Mouse (Mus musculus): Measurements from ENCODE around the gene Adamts12. TPM values are rescaled to one million over a fixed set of nuclear protein-coding genes. Genes with fewer than 3 reads are reported as not detected.

Gene Adamts12
- polyA plus RNA-seq, 1 experiment from 2014 or later, result 0.89 TPM

- WGBS, result 79% methylated on average over 6 of the region's 6 CpGs
- Histone ChIP-seq H3K4me3 (no peak overlapping the region), H3K9me3 (no peaks in the 10 kb centered on the region), H3K27me3 (ENCODE audit: poor library complexity, severe bottlenecking) (no peaks in the 10 kb centered on the region), H3K36me3 (replicated peaks) (no peaks in the 10 kb centered on the region), H3K4me1 (no peaks in the 10 kb centered on the region), H3K27ac (no peak overlapping the region)
- DNase-seq (ENCODE audit: extremely low spot score, low spot score), result no peak
These were observed 63.9 kb downstream of the Adamts12 start for GRCm38 (mm10) chr15:11128457-11128856.

- 85% methylated on average over 5 of the region's 5 CpGs for WGBS
- Histone ChIP-seq H3K4me3 (no peak overlapping the region), H3K4me1 (no peaks in the 10 kb centered on the region), H3K27me3 (ENCODE audit: poor library complexity, severe bottlenecking) (no peaks in the 10 kb centered on the region), H3K27ac (no peak overlapping the region), H3K9me3 (no peaks in the 10 kb centered on the region), H3K36me3 (replicated peaks) (no peaks in the 10 kb centered on the region)
- DNase-seq (ENCODE audit: extremely low spot score, low spot score), result no peak
These were observed 68.3 kb downstream of the Adamts12 start for GRCm38 (mm10) chr15:11132586-11133558.

DNA sequence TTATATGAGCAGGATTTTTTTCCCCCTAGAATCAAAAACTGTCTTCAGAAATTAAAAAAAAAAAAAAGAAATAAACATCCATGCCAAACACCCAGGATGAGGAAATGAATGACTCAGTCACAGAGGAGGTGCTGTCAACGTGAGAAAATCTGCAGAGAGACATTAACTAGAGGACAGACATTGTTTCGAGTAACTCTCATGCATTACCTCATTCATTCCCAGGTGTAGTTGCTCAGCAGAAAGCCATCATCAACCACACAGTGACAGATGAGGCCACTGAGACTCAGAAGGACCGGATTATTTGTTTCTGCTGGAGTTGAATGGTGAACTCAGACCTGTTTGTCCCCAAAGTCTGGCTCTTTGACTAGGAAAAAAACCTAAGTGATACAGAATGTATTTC lies 81.0 kb downstream of the Adamts12 start:
- no peaks in the 10 kb centered on the region for H3K9me3 ChIP-seq
- H3K36me3 ChIP-seq (replicated peaks), result no peaks in the 10 kb centered on the region
- 75% methylated on average over 3 of the region's 3 CpGs for WGBS
- H3K27ac ChIP-seq, result no peak overlapping the region
- no peak overlapping the region for H3K4me3 ChIP-seq
- no peak for DNase-seq (ENCODE audit: extremely low spot score, low spot score)
- no peaks in the 10 kb centered on the region for H3K27me3 ChIP-seq (ENCODE audit: poor library complexity, severe bottlenecking)
- peaks cover 5% of the 10 kb centered on the region; the same call in 1 of the 2 replicates for H3K4me1 ChIP-seq

DNA sequence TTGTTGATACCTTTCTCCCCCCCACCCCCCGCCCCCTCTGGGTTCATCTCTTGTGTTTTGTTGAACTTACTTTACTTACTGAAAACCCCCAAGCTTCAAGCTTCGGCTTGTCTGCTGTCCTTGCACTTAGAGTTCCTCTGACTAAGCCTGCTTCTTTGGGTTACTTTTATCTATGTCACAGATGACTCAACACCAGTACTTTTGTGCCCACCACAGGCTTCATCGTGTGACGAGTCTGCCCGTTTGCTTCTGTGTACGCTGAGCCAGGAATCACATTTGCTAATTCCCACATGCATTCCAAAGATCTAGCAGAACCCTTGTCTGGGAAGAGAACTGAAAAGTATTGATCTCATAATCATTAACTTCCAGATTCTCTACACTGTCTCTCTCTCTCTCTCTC lies 94.8 kb downstream of the Adamts12 start:
- 80% methylated on average over 6 of the region's 6 CpGs for WGBS
- no peaks in the 10 kb centered on the region for H3K4me1 ChIP-seq
- no peak for DNase-seq (ENCODE audit: extremely low spot score, low spot score)

DNA sequence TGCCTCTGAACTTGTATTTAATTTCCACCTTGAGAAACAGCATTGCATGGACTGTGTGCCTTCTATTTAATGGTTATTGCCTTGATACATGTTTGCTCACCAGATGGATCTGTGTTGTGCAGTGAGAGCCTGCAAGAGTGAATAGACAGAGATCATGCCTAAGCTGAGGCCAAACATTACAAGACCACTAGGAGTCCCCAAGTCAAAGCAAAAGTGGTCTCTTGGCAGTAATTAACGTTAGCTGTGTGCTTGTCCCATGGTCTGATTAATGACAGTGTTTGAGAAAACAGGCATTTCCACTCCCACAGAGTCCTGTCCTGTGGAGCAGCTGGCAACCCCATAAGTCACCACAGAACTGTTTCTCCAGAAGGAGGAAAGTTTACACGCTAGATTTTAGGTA lies 96.2 kb downstream of the Adamts12 start:
- DNase-seq (ENCODE audit: extremely low spot score, low spot score), result no peak
- H3K36me3 ChIP-seq (replicated peaks), result no peaks in the 10 kb centered on the region
- no peaks in the 10 kb centered on the region for H3K4me1 ChIP-seq
- no peak overlapping the region for H3K4me3 ChIP-seq
- WGBS, result 70% methylated on average over 2 of the region's 2 CpGs
- H3K27ac ChIP-seq, result no peak overlapping the region
- H3K27me3 ChIP-seq (ENCODE audit: poor library complexity, severe bottlenecking), result no peaks in the 10 kb centered on the region
- no peaks in the 10 kb centered on the region for H3K9me3 ChIP-seq

More for the DNA sequence above, 94.8 kb downstream of the Adamts12 start:
- Histone ChIP-seq H3K27me3 (ENCODE audit: poor library complexity, severe bottlenecking) (no peaks in the 10 kb centered on the region), H3K27ac (no peak overlapping the region), H3K4me3 (no peak overlapping the region), H3K9me3 (no peaks in the 10 kb centered on the region), H3K36me3 (replicated peaks) (no peaks in the 10 kb centered on the region)

DNA sequence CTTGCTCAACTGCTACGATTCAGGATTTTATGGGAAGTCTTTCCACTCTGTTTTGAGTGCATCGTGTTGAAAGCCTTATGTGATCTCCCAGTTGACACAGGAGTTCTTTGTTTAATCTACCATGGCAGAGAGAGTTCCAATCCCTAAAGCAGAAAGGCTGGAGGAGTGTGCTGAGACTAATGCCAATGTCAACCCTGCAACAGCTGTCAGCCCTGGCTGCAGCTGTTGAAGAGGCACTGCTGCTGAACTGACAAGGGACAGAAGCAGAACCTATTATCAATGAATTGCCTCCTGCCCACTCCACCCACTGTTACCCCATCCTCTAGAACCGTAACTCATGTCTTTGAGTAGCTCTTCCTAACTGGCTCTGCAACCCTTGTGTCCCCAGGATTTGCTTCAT lies 101.3 kb downstream of the Adamts12 start:
- no peaks in the 10 kb centered on the region for H3K4me1 ChIP-seq
- no peak for DNase-seq (ENCODE audit: extremely low spot score, low spot score)
- H3K4me3 ChIP-seq, result no peak overlapping the region
- no peak overlapping the region for H3K27ac ChIP-seq
- H3K9me3 ChIP-seq, result no peaks in the 10 kb centered on the region
- H3K36me3 ChIP-seq (replicated peaks), result no peaks in the 10 kb centered on the region
- no peaks in the 10 kb centered on the region for H3K27me3 ChIP-seq (ENCODE audit: poor library complexity, severe bottlenecking)
- 62% methylated on average over 3 of the region's 3 CpGs for WGBS

DNA sequence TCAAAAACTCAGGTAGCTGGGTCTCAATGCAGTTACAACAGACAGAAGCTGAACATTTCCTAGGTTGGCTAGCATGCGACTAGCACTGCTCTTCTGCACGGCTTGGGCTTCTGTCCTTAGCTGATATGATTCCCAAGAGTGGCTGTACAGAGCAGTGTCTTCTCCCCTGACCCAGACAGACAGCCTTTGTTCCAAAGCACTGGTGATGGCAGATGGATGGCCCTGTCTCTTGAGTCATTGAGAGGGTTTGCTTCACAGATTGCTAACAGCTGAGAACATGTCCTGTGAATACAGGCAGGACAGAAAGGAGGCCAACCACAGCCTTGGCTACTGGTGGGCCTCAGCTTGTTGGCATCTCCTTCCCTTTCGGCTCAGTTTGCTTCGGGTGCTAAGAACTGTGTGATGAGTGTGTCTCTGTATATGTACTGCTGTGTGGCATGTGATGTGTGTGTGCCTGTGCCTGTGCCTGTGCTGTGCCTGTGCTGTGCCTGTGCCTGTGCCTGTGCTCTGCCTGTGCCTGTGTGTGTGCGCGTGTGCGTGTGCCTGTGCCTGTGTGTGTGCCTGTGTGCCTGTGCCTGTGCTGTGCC lies 109.4 kb downstream of the Adamts12 start:
- DNase-seq (ENCODE audit: extremely low spot score, low spot score), result no peak
- whole genome bisulfite sequencing, result 94% methylated on average over 7 of the region's 7 CpGs
- Histone ChIP-seq H3K4me1 (peaks cover 15% of the 10 kb centered on the region), H3K36me3 (replicated peaks) (no peaks in the 10 kb centered on the region), H3K4me3 (no peak overlapping the region), H3K9me3 (no peaks in the 10 kb centered on the region), H3K27ac (no peak overlapping the region), H3K27me3 (ENCODE audit: poor library complexity, severe bottlenecking) (no peaks in the 10 kb centered on the region)

DNA sequence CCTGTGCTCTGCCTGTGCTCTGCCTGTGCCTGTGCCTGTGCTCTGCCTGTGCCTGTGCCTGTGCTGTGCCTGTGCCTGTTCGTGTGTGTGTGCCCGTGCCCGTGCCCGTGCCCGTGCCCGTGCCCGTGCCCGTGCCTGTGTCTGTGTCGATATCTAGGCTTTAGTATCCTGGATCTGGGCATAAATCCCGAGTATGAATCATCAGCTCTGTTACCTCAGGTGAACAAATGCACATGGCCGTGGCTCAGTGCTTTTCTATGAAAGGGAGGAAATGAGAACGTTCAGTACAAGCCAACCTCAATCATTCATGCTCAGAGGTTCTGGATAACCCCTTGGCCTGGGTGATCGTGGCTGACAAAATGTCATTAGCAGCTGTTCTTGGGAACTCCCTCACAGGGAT lies 110.3 kb downstream of the Adamts12 start:
- WGBS, result 90% methylated on average over 13 of the region's 13 CpGs
- Histone ChIP-seq H3K27me3 (ENCODE audit: poor library complexity, severe bottlenecking) (no peaks in the 10 kb centered on the region), H3K27ac (no peak overlapping the region)

DNA sequence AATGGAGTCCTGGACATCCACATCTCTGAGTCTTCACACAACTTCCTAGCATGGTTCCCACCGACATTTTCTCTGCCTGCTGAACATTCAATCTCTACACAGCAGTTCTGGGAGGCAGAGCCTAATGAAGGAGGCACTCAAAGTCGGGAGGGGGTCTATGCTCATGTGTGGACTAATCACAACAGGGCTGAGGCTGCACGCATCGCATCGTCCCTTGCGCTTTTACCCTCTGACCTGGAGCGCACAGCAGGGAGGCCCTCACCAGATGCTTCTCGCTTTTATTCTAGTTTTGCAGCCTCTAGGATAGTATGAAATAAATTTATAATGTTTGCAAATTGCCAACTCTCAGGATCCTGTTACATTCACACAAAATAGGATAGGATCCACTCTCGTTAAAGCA lies 112.9 kb downstream of the Adamts12 start:
- H3K9me3 ChIP-seq, result no peaks in the 10 kb centered on the region
- no peaks in the 10 kb centered on the region for H3K36me3 ChIP-seq (replicated peaks)
- peaks cover 18% of the 10 kb centered on the region for H3K4me1 ChIP-seq
- H3K27ac ChIP-seq, result peak overlapping the region; percentile 35; the same call in 1 of the 2 replicates
- H3K4me3 ChIP-seq, result no peak overlapping the region
- 45% methylated on average over 9 of the region's 9 CpGs for WGBS
- no peaks in the 10 kb centered on the region for H3K27me3 ChIP-seq (ENCODE audit: poor library complexity, severe bottlenecking)
- DNase-seq (ENCODE audit: extremely low spot score, low spot score), result no peak

More for the DNA sequence above, 110.3 kb downstream of the Adamts12 start:
- no peak overlapping the region for H3K4me3 ChIP-seq
- DNase-seq (ENCODE audit: extremely low spot score, low spot score), result no peak
- H3K36me3 ChIP-seq (replicated peaks), result no peaks in the 10 kb centered on the region
- no peaks in the 10 kb centered on the region for H3K9me3 ChIP-seq
- peaks cover 18% of the 10 kb centered on the region for H3K4me1 ChIP-seq

DNA sequence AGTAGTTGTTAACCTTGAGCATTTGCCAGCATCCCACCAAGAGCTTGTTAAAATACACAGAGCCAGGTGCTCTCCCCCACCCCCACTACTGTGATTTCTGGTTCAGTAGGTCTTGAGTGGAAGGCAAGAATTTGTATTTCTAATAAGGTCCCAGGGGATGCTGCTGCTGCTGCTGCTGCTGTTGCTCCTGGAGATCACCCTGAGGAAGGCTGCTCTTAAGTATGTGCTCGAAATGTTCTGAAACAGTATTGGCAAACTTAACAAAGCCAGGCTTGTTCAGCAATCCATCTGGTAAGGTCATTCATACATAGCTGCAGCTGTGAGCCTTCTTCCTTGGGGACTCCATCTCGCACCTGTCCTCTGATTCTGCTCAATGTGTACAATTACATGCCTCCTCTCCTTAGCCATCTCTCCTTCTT lies 115.2 kb downstream of the Adamts12 start:
- Histone ChIP-seq H3K4me1 (peaks cover 18% of the 10 kb centered on the region), H3K36me3 (replicated peaks) (no peaks in the 10 kb centered on the region), H3K27ac (no peak overlapping the region), H3K9me3 (no peaks in the 10 kb centered on the region), H3K4me3 (no peak overlapping the region), H3K27me3 (ENCODE audit: poor library complexity, severe bottlenecking) (no peaks in the 10 kb centered on the region)
- 80% methylated on average over 2 of the region's 2 CpGs for WGBS
- DNase-seq (ENCODE audit: extremely low spot score, low spot score), result no peak

DNA sequence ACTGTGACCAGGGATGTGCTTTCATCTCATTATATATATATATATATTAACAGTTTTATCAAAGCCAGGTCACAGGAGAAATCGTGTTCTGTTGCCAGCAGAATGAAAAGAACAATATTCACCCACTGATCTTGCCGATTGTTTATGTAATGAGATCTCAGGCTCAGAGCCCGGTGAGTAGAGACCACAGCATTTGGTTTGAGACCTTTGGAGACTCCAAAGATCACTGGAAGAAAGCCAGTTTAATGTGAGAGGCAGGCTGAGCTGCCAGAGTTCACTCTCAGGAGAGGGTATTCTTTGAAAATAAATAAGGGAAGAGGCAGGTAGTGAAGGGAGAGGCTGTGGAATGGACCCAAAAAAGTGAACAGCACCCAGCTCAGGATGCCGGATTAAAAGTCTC lies 122.1 kb downstream of the Adamts12 start:
- H3K27me3 ChIP-seq (ENCODE audit: poor library complexity, severe bottlenecking), result no peaks in the 10 kb centered on the region
- H3K4me1 ChIP-seq, result no peaks in the 10 kb centered on the region
- WGBS, result 90% methylated on average over 4 of the region's 4 CpGs
- no peak overlapping the region for H3K4me3 ChIP-seq
- H3K36me3 ChIP-seq (replicated peaks), result no peaks in the 10 kb centered on the region
- no peak overlapping the region for H3K27ac ChIP-seq
- DNase-seq (ENCODE audit: extremely low spot score, low spot score), result no peak
- H3K9me3 ChIP-seq, result no peaks in the 10 kb centered on the region

GRCm38 (mm10) chr15:11190447-11190846 lies 125.9 kb downstream of the Adamts12 start:
- DNase-seq (ENCODE audit: extremely low spot score, low spot score), result no peak
- H3K27me3 ChIP-seq (ENCODE audit: poor library complexity, severe bottlenecking), result no peaks in the 10 kb centered on the region
- H3K36me3 ChIP-seq (replicated peaks), result no peaks in the 10 kb centered on the region
- no peaks in the 10 kb centered on the region for H3K4me1 ChIP-seq
- H3K4me3 ChIP-seq, result no peak overlapping the region
- no peaks in the 10 kb centered on the region for H3K9me3 ChIP-seq
- 91% methylated on average over 4 of the region's 4 CpGs for WGBS
- H3K27ac ChIP-seq, result no peak overlapping the region

- no peak for DNase-seq (ENCODE audit: extremely low spot score, low spot score)
- Histone ChIP-seq H3K4me3 (no peak overlapping the region), H3K27me3 (ENCODE audit: poor library complexity, severe bottlenecking) (no peaks in the 10 kb centered on the region), H3K4me1 (no peaks in the 10 kb centered on the region), H3K9me3 (no peaks in the 10 kb centered on the region), H3K27ac (no peak overlapping the region), H3K36me3 (replicated peaks) (no peaks in the 10 kb centered on the region)
- 88% methylated on average over 2 of the region's 2 CpGs for WGBS
These were observed 128.2 kb downstream of the Adamts12 start for GRCm38 (mm10) chr15:11192762-11193161.

All from forebrain, embryonic 10.5 days (tissue).